Mouse (Mus musculus) megakaryocyte, embryonic 14.5 days (primary cell): Measurements from ENCODE around the gene Dgcr6.

ENCODE experiments used
- FLI1 ChIP-seq: IDR thresholded peaks from 2 replicates; pipeline ENCODE4 v1.6.1; 2012; ENCODE audit warnings: low read length, inconsistent platforms, mixed read lengths
- GATA1 ChIP-seq: IDR thresholded peaks from 3 replicates; pipeline ENCODE4 v1.6.1; 2012; ENCODE audit warnings: mixed read lengths, low read length, inconsistent platforms, borderline replicate concordance

- TF ChIP-seq GATA1: no peak
- TF ChIP-seq FLI1: no peak
These were observed at the start of gene Dgcr6 for GRCm38 (mm10) chr16:18052731-18053202.
